23 mouse cellular contexts compared by ENCODE assay signal in the genomic region with DNA sequence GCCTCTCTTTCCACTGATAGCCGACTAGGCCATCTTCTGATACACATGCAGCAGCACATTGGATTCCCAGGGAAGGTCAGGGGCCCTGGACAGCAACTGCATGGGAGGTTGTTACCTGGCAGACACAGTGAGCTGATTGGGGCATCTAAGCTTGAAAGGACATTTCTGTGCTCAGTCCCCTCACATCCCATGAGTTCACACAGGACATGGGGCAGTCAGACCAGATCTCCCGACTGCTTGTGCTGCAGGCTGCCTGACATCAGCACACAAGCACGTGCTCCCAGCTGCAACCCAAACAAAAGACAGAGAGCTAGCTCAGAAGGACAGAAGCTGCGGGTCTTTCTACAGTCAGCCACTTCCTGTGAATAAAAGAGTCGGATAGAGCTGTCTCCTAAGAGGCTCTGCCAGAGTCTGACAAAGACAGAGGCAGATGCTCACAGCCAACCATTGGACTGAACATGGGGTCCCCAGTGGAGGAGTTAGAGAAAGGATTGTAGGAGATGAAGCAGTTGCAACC. TPM values are rescaled to one million over a fixed set of nuclear protein-coding genes. Genes with fewer than 3 reads are reported as not detected.
A peak's percentile ranks its signal among the peaks of the same experiment; 100 is the strongest.
DNase-seq lines count a peak whose midpoint lies in the region; ATAC-seq lines count a peak whose summit lies in the region.
"Had no signal": no experiment of that assay in that cellular context is flagged by ENCODE, and none has a peak within 500 bp of the region (broad histone marks: within the 10 kb centered on the region; RNA-seq: fewer than 3 reads in every experiment).

No protein-coding gene starts in this region.

- no peak overlapping the region for H3K4me3 ChIP-seq in heart, embryonic 16.5 days (ENCODE audit: low read length)
- H3K4me3 ChIP-seq in midbrain, embryonic 12.5 days, result no peak overlapping the region
- H3K4me3 ChIP-seq in midbrain, embryonic 10.5 days, result no peak overlapping the region
- H3K4me3 ChIP-seq: embryonic facial prominence, embryonic 15.5 days; heart, embryonic 12.5 days; midbrain, embryonic 15.5 days had no signal

- no peak overlapping the region for H3K4me2 ChIP-seq in heart, embryonic 16.5 days (ENCODE audit: low read depth, low read length)
- H3K4me2 ChIP-seq in midbrain, embryonic 12.5 days (replicated peaks), result no peak overlapping the region
- H3K4me2 ChIP-seq: embryonic facial prominence, embryonic 15.5 days; heart, embryonic 12.5 days; lung, embryonic 14.5 days; midbrain, embryonic 15.5 days had no signal

- H3K27me3 ChIP-seq in heart, embryonic 16.5 days (ENCODE audit: control insufficient read depth, insufficient read depth, low read length), result no peaks in the 10 kb centered on the region
- H3K27me3 ChIP-seq in midbrain, embryonic 12.5 days, result no peaks in the 10 kb centered on the region
- H3K27me3 ChIP-seq in midbrain, embryonic 10.5 days (ENCODE audit: low read depth, poor library complexity, severe bottlenecking), result no peaks in the 10 kb centered on the region
- H3K27me3 ChIP-seq: embryonic facial prominence, embryonic 15.5 days; heart, embryonic 12.5 days; midbrain, embryonic 15.5 days; Patski had no signal

- peaks cover 5% of the 10 kb centered on the region for H3K4me1 ChIP-seq in heart, embryonic 16.5 days (ENCODE audit: control insufficient read depth, insufficient read depth, low read length)
- no peaks in the 10 kb centered on the region; the same call in 1 of the 2 replicates for H3K4me1 ChIP-seq in midbrain, embryonic 12.5 days
- H3K4me1 ChIP-seq in midbrain, embryonic 10.5 days, result peaks cover 9% of the 10 kb centered on the region
- H3K4me1 ChIP-seq: embryonic facial prominence, embryonic 15.5 days had no signal

- 37% methylated on average over 5 of the region's 5 CpGs for WGBS in heart, embryonic 16.5 days
- WGBS in midbrain, embryonic 12.5 days, result 47% methylated on average over 5 of the region's 5 CpGs
- 53% methylated on average over 5 of the region's 5 CpGs for WGBS in midbrain, embryonic 10.5 days

- DNase-seq in heart, postnatal 14 days, result no peak
- no peak for DNase-seq in midbrain, embryonic 10.5 days (ENCODE audit: low spot score)
- peak; percentile 7 for DNase-seq in brain, adult 2 months (ENCODE audit: low read depth, low spot score)
- peak; percentile 8 for DNase-seq in thymus, postnatal 25 days
- DNase-seq in frontal cortex, postnatal 36 days (ENCODE audit: low spot score in 2 of 2), result no peak
- DNase-seq: adrenal gland, postnatal 10 days; B cell, adult 2 months; cerebellum, adult 11-12 months; cerebellum, postnatal 14 days; gastrocnemius, postnatal 10 days; heart, adult 11 months; kidney, adult 11 months; lung, embryonic 14.5 days; lung, postnatal 36 days; right cerebral cortex, postnatal 25 days had no signal

- 0 out of 2 replicates have a peak, but pooled peaks cover 2% of the 10 kb centered on the region for H3K9me3 ChIP-seq in heart, embryonic 16.5 days (replicated peaks; ENCODE audit: control insufficient read depth, low read length)
- peaks cover 7% of the 10 kb centered on the region for H3K9me3 ChIP-seq in midbrain, embryonic 12.5 days
- H3K9me3 ChIP-seq in midbrain, embryonic 10.5 days (replicated peaks), result peaks cover 14% of the 10 kb centered on the region
- H3K9me3 ChIP-seq: liver, embryonic 12.5 days had no signal

- H3K9ac ChIP-seq in heart, embryonic 16.5 days (ENCODE audit: low read length), result no peak overlapping the region
- H3K9ac ChIP-seq in midbrain, embryonic 12.5 days (replicated peaks), result no peak overlapping the region
- H3K9ac ChIP-seq: embryonic facial prominence, embryonic 15.5 days; heart, embryonic 12.5 days; liver, embryonic 12.5 days; lung, embryonic 14.5 days; midbrain, embryonic 15.5 days had no signal

- ATAC-seq in heart, embryonic 16.5 days (replicated peaks; ENCODE audit: extremely low read depth, insufficient read depth, low FRiP score), result peak; percentile 44
- ATAC-seq in midbrain, embryonic 12.5 days (ENCODE audit: low FRiP score, low read depth), result 0 out of 2 replicates have a peak, but pooled peaks have one; percentile 33
- ATAC-seq: activated CD4-positive, CD25-positive, alpha-beta regulatory T cell, adult 4 months; midbrain, embryonic 15.5 days; Patski had no signal

- H3K36me3 ChIP-seq in heart, embryonic 16.5 days (ENCODE audit: control insufficient read depth, insufficient read depth), result no peaks in the 10 kb centered on the region
- H3K36me3 ChIP-seq in midbrain, embryonic 12.5 days, result no peaks in the 10 kb centered on the region
- no peaks in the 10 kb centered on the region for H3K36me3 ChIP-seq in midbrain, embryonic 10.5 days
- H3K36me3 ChIP-seq: embryonic facial prominence, embryonic 15.5 days; heart, embryonic 12.5 days; liver, embryonic 12.5 days; midbrain, embryonic 15.5 days had no signal

- H3K27ac ChIP-seq in heart, embryonic 16.5 days (ENCODE audit: low read length), result no peak overlapping the region
- no peak overlapping the region for H3K27ac ChIP-seq in midbrain, embryonic 12.5 days (replicated peaks)
- H3K27ac ChIP-seq in midbrain, embryonic 10.5 days (replicated peaks), result no peak overlapping the region
- H3K27ac ChIP-seq: embryonic facial prominence, embryonic 15.5 days; liver, embryonic 12.5 days; midbrain, embryonic 15.5 days had no signal

- intact Hi-C loops in heart, postnatal 14 days (cut with DNase I), result no loop called here

RNA-seq across cellular contexts. Expression of a gene that starts 3.7 kb away (rescaled TPM):
- polyA plus RNA-seq in heart, embryonic 16.5 days (2015; fragmentation: Nextera tagmentation; extraction: Ambion mirVana), result 8.7 and 11.0 TPM in 2 replicates
- 1 to 10 TPM; 2.8 to 3.1 TPM for total RNA-seq in heart, postnatal 14 days (2021)
- polyA plus RNA-seq in midbrain, embryonic 12.5 days (2016; fragmentation: Nextera tagmentation; extraction: Ambion mirVana), result 5.8 and 6.0 TPM in 2 replicates
- 5.8 and 7.4 TPM in 2 replicates for polyA plus RNA-seq in midbrain, embryonic 10.5 days (2016; fragmentation: Nextera tagmentation; extraction: Ambion mirVana)

RNA-seq across cellular contexts. Expression of a gene that starts 34.9 kb away (rescaled TPM):
- polyA plus RNA-seq in heart, embryonic 16.5 days (2015; fragmentation: Nextera tagmentation; extraction: Ambion mirVana), result 4.7 and 5.2 TPM in 2 replicates
- 10 to 100 TPM; 11.1 to 12.7 TPM for total RNA-seq in heart, postnatal 14 days (2021)
- 4.9 and 6.7 TPM in 2 replicates for polyA plus RNA-seq in midbrain, embryonic 12.5 days (2016; fragmentation: Nextera tagmentation; extraction: Ambion mirVana)
- 5.3 and 5.9 TPM in 2 replicates for polyA plus RNA-seq in midbrain, embryonic 10.5 days (2016; fragmentation: Nextera tagmentation; extraction: Ambion mirVana)

RNA-seq across cellular contexts. Expression of a gene that starts 55.3 kb away (rescaled TPM):
- 33.9 and 36.8 TPM in 2 replicates for polyA plus RNA-seq in heart, embryonic 16.5 days (2015; fragmentation: Nextera tagmentation; extraction: Ambion mirVana)
- total RNA-seq in heart, postnatal 14 days (2021), result 1 to 10 TPM; 9.1 TPM
- 53.2 and 61.8 TPM in 2 replicates for polyA plus RNA-seq in midbrain, embryonic 12.5 days (2016; fragmentation: Nextera tagmentation; extraction: Ambion mirVana)
- polyA plus RNA-seq in midbrain, embryonic 10.5 days (2016; fragmentation: Nextera tagmentation; extraction: Ambion mirVana), result 73.8 and 79.9 TPM in 2 replicates

RNA-seq across cellular contexts. Expression of a gene that starts 55.5 kb away (rescaled TPM):
- 10.4 and 12.4 TPM in 2 replicates for polyA plus RNA-seq in heart, embryonic 16.5 days (2015; fragmentation: Nextera tagmentation; extraction: Ambion mirVana)
- total RNA-seq in heart, postnatal 14 days (2021), result 10 to 100 TPM; 15.5 to 19.7 TPM
- polyA plus RNA-seq in midbrain, embryonic 12.5 days (2016; fragmentation: Nextera tagmentation; extraction: Ambion mirVana), result 15.8 and 16.9 TPM in 2 replicates
- polyA plus RNA-seq in midbrain, embryonic 10.5 days (2016; fragmentation: Nextera tagmentation; extraction: Ambion mirVana), result 16.7 TPM in 2 replicates

Comparison
In these comparisons a context has a peak if more than half of its experiments do, and no peak if none do; other contexts are left out.
1. DNase-seq: peak in brain, adult 2 months (single experiment) and thymus, postnatal 25 days (single experiment); none in heart, postnatal 14 days (0 of 2), midbrain, embryonic 10.5 days (single experiment) and frontal cortex, postnatal 36 days (0 of 2).